Comparison of ENCODE assay signal across 15 mouse cellular contexts in the genomic region with DNA sequence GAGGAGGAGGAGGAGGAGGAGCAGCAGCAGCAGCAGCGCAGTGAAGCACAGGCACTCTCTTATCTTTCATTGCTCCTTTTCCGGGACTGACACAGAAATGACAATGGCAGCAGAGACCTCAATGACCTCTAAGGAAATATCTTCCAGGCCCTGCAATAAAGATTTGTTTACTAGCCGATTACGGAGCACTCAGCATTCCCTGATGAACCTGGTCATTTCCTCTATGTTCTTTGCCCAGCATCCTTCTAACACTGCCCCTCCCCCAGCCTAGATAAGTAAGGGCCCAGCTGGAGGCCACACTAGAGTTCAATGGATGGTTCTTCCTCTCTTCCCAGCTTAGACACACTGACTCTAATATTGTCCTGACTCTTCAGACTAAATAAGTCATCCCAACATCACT.
DNase-seq lines count a peak whose midpoint lies in the region; ATAC-seq and TF ChIP-seq lines count a peak whose summit lies in the region.
"Had no signal": no experiment of that assay in that cellular context is flagged by ENCODE, and none has a peak within 500 bp of the region (broad histone marks: within the 10 kb centered on the region; RNA-seq: fewer than 3 reads in every experiment).

No protein-coding gene starts in this region.

- no peaks in the 10 kb centered on the region for H3K9me3 ChIP-seq in stomach, embryonic 16.5 days (replicated peaks; ENCODE audit: control insufficient read depth, low read length)
- H3K9me3 ChIP-seq in stomach, postnatal 0 days (ENCODE audit: control insufficient read depth, low read length): no peaks in the 10 kb centered on the region
- H3K9me3 ChIP-seq in lung, embryonic 16.5 days (ENCODE audit: control insufficient read depth, low read length): no peaks in the 10 kb centered on the region
- H3K9me3 ChIP-seq: G1E; limb, embryonic 13.5 days; neural tube, embryonic 13.5 days had no signal

- no peaks in the 10 kb centered on the region for H3K4me1 ChIP-seq in kidney, adult 2 months (ENCODE audit: control insufficient read depth, insufficient read depth, low read length)
- H3K4me1 ChIP-seq in stomach, embryonic 16.5 days (ENCODE audit: control insufficient read depth, insufficient read depth, low read length): no peaks in the 10 kb centered on the region
- H3K4me1 ChIP-seq in stomach, postnatal 0 days (replicated peaks; ENCODE audit: control insufficient read depth, insufficient read depth): no peaks in the 10 kb centered on the region
- H3K4me1 ChIP-seq in lung, embryonic 16.5 days (replicated peaks; ENCODE audit: control insufficient read depth, insufficient read depth, low read length): no peaks in the 10 kb centered on the region; the same call in 1 of the 2 replicates
- H3K4me1 ChIP-seq: limb, embryonic 13.5 days had no signal

- H3K36me3 ChIP-seq in kidney, adult 2 months (ENCODE audit: control insufficient read depth, insufficient read depth, low read length): no peaks in the 10 kb centered on the region
- no peaks in the 10 kb centered on the region for H3K36me3 ChIP-seq in stomach, embryonic 16.5 days (ENCODE audit: control insufficient read depth, insufficient read depth, low read length)
- no peaks in the 10 kb centered on the region for H3K36me3 ChIP-seq in stomach, postnatal 0 days (ENCODE audit: control insufficient read depth, insufficient read depth, low read length)
- no peaks in the 10 kb centered on the region for H3K36me3 ChIP-seq in lung, embryonic 16.5 days (ENCODE audit: control insufficient read depth, insufficient read depth, low read length)
- H3K36me3 ChIP-seq: G1E; limb, embryonic 13.5 days; neural tube, embryonic 13.5 days had no signal

- no peak for TF ChIP-seq CTCF in kidney, adult 2 months (conservative IDR thresholded peaks at IDR 0.05; ENCODE audit: insufficient read depth, insufficient read length, low read depth, low read length)
- TF ChIP-seq CTCF in stomach, postnatal 0 days (IDR thresholded peaks at IDR 0.05; ENCODE audit: low read depth): no peak

- no peak overlapping the region for H3K4me3 ChIP-seq in kidney, adult 2 months (ENCODE audit: insufficient read depth, low read depth, low read length)
- H3K4me3 ChIP-seq in stomach, embryonic 16.5 days (replicated peaks; ENCODE audit: low read length): no peak overlapping the region
- no peak overlapping the region for H3K4me3 ChIP-seq in stomach, postnatal 0 days (ENCODE audit: low read depth, low read length)
- no peak overlapping the region for H3K4me3 ChIP-seq in lung, embryonic 16.5 days (ENCODE audit: low read length)
- H3K4me3 ChIP-seq: limb, embryonic 13.5 days; neural tube, embryonic 13.5 days had no signal

- H3K27ac ChIP-seq in kidney, adult 2 months (ENCODE audit: insufficient read depth, low read depth, low read length): no peak overlapping the region
- H3K27ac ChIP-seq in stomach, embryonic 16.5 days (ENCODE audit: low read length): no peak overlapping the region
- H3K27ac ChIP-seq in stomach, postnatal 0 days (replicated peaks): no peak overlapping the region
- H3K27ac ChIP-seq in lung, embryonic 16.5 days (ENCODE audit: low read length): no peak overlapping the region
- H3K27ac ChIP-seq: limb, embryonic 13.5 days; neural tube, embryonic 13.5 days had no signal

- no peak overlapping the region for H3K4me2 ChIP-seq in stomach, embryonic 16.5 days (ENCODE audit: low read depth, low read length)
- H3K4me2 ChIP-seq in stomach, postnatal 0 days (replicated peaks; ENCODE audit: low read depth): no peak overlapping the region
- no peak overlapping the region for H3K4me2 ChIP-seq in lung, embryonic 16.5 days (ENCODE audit: low read depth, low read length)
- H3K4me2 ChIP-seq: heart, embryonic 11.5 days; limb, embryonic 13.5 days; neural tube, embryonic 13.5 days had no signal

- ATAC-seq in stomach, embryonic 16.5 days (ENCODE audit: insufficient read depth, low FRiP score): peak; percentile 64; the same call in 1 of the 2 replicates
- no peak for ATAC-seq in stomach, postnatal 0 days (ENCODE audit: low FRiP score, low TSS enrichment)
- ATAC-seq in lung, embryonic 16.5 days (ENCODE audit: low read depth): peak; percentile 60
- no peak for ATAC-seq in erythroblast, adult 5-6 weeks (replicated peaks; ENCODE audit: low FRiP score, poor library complexity, severe bottlenecking)
- ATAC-seq: forebrain, postnatal 0 days had no signal

- H3K27me3 ChIP-seq in kidney, adult 2 months (replicated peaks; ENCODE audit: control insufficient read depth, insufficient read depth, low read length): no peaks in the 10 kb centered on the region
- H3K27me3 ChIP-seq in stomach, embryonic 16.5 days (ENCODE audit: control insufficient read depth, insufficient read depth, low read length): no peaks in the 10 kb centered on the region
- no peaks in the 10 kb centered on the region for H3K27me3 ChIP-seq in stomach, postnatal 0 days (ENCODE audit: control insufficient read depth, insufficient read depth, low read length)
- no peaks in the 10 kb centered on the region for H3K27me3 ChIP-seq in lung, embryonic 16.5 days (ENCODE audit: control insufficient read depth, insufficient read depth, low read depth, low read length)
- H3K27me3 ChIP-seq: limb, embryonic 13.5 days; neural tube, embryonic 13.5 days had no signal

- no peak for TF ChIP-seq EP300 in stomach, postnatal 0 days (optimal IDR thresholded peaks at IDR 0.05)

- TF ChIP-seq POLR2A in kidney, adult 2 months (IDR thresholded peaks at IDR 0.05; ENCODE audit: low read depth, low read length): no peak

- 30% methylated on average over 4 of the region's 4 CpGs for WGBS in kidney, adult 2 months
- WGBS in stomach, embryonic 16.5 days: 16% methylated on average over 4 of the region's 4 CpGs
- 19% methylated on average over 4 of the region's 4 CpGs for WGBS in stomach, postnatal 0 days
- WGBS in lung, embryonic 16.5 days: 9% methylated on average over 4 of the region's 4 CpGs

- H3K9ac ChIP-seq in stomach, embryonic 16.5 days (ENCODE audit: low read length): no peak overlapping the region
- H3K9ac ChIP-seq in stomach, postnatal 0 days (ENCODE audit: low read length): no peak overlapping the region
- H3K9ac ChIP-seq in lung, embryonic 16.5 days (ENCODE audit: low read length): no peak overlapping the region
- H3K9ac ChIP-seq: forebrain, postnatal 0 days; limb, embryonic 13.5 days; neural tube, embryonic 13.5 days had no signal

- peak; percentile 35 for DNase-seq in kidney, adult 2 months
- DNase-seq in kidney, adult 8-10 months: no peak
- no peak for DNase-seq in stomach, postnatal 0 days (ENCODE audit: low spot score)
- no peak for DNase-seq in left cerebral cortex, postnatal 36 days (ENCODE audit: low spot score in 2 of 2)
- DNase-seq: forebrain, postnatal 0 days; gastrocnemius, postnatal 14 days; kidney, adult 11 months; thymus, postnatal 25 days had no signal

- intact Hi-C loops in left cerebral cortex, postnatal 36 days (cut with DNase I): no loop called here

Comparison
In these comparisons a context has a peak if more than half of its experiments do, and no peak if none do; other contexts are left out.
1. ATAC-seq: peak in stomach, embryonic 16.5 days (single experiment) and lung, embryonic 16.5 days (single experiment); none in stomach, postnatal 0 days (single experiment) and erythroblast, adult 5-6 weeks (single experiment).